Mouse (Mus musculus): ENCODE data around the gene Ces1c. TPM values are rescaled to one million over a fixed set of nuclear protein-coding genes. Genes with fewer than 3 reads are reported as not detected.

Ces1c gene
- not detected in 2 replicates for polyA plus RNA-seq (2012; rRNA removed)

GRCm38 (mm10) chr8:93131233-93131980 is at the start of gene Ces1c:
Ces1c (minus strand) TSS chr8:93131283.
- no peak for DNase-seq (ENCODE audit: low spot score)

GRCm38 (mm10) chr8:93180581-93181129 is 49.6 kb upstream of the Ces1c start:
- DNase-seq (ENCODE audit: low spot score), result no peak

- DNase-seq (ENCODE audit: low spot score), result no peak
Measured at GRCm38 (mm10) chr8:93176593-93176992, 45.5 kb upstream of the Ces1c start.

GRCm38 (mm10) chr8:93174554-93174953 is 43.5 kb upstream of the Ces1c start:
- no peak for DNase-seq (ENCODE audit: low spot score)

GRCm38 (mm10) chr8:93171846-93172590 is 40.9 kb upstream of the Ces1c start:
- no peak for DNase-seq (ENCODE audit: low spot score)

- no peak for DNase-seq (ENCODE audit: low spot score)
Measured at GRCm38 (mm10) chr8:93163363-93163762, 32.3 kb upstream of the Ces1c start.

DNA sequence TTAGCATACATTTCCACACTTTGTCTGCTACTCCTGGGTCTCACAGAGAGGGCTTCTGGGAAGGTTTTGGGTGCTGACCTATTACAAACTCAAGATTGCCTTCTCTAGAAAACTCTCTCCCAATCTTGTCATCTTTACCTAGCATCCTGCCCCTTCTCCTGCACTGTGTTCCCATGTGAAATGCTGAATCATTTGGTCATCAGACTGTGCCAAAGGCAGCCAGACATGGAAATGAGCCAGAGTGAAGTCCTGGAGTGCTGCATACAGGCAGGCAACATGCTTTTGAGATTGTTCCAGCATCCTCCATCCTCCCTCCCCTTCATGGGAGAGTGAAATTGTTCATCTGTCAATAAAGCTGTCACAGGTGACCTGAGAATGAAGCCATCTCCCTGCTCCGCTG is 20.3 kb upstream of the Ces1c start:
- DNase-seq (ENCODE audit: low spot score), result no peak

- no peak for DNase-seq (ENCODE audit: low spot score)
Measured at GRCm38 (mm10) chr8:93147331-93147730, 16.2 kb upstream of the Ces1c start.

DNA sequence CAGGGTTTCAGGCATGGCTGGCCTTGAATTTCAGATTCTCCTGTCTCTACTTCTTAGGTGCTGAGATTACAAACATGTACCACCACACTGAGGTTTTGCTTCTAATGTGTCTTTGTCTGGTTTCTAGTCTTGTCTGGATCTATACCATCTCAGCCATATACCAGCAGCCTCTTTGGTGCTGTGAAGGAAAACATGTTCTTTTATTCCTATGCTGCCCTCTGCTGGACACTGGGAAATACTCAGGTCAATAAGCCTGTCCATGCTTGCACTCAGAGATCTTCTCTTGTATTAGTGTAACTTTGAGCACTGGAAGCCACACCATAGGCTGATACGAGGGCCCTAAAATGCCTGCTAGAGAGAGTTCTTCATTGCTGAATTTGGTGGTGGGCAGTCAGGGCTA is 9.6 kb upstream of the Ces1c start:
- no peak for DNase-seq (ENCODE audit: low spot score)

DNA sequence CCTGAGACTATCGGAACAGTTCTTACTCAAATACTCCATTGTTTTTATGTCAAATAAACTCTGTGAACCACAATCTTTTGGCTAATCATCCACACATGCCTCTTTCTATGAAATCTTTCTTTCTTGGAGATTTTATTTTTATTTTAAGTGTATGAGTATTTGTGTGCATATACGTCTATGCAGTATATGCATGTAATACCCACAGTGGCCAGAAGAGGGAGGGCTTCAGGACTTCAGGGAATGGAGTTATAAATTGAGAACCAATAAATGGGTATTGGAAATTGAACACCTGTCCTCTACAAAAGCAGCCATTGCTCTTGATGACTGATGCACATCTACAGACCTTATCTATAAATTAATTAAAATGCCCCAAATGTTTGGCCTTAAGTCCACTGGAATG is 1.1 kb upstream of the Ces1c start:
- no peak for DNase-seq (ENCODE audit: low spot score)

DNA sequence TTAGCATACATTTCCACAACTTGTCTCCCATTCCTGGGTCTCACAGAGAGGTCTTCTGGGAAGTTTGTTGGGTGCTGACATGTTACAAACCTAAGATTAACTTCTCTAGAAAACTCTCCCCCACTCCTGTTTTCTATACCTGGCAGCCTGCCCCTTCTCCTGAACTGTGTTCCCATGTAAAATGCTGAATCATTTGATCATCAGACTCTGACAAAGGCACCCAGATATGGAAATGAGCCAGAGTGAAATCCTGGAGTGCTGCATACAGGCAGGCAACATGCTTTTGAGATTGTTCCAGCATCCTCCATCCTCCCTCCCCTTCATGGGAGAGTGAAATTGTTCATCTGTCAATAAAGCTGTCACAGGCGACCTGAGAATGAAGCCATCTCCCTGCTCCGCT is 4.6 kb downstream of the Ces1c start:
- DNase-seq (ENCODE audit: low spot score), result no peak

DNA sequence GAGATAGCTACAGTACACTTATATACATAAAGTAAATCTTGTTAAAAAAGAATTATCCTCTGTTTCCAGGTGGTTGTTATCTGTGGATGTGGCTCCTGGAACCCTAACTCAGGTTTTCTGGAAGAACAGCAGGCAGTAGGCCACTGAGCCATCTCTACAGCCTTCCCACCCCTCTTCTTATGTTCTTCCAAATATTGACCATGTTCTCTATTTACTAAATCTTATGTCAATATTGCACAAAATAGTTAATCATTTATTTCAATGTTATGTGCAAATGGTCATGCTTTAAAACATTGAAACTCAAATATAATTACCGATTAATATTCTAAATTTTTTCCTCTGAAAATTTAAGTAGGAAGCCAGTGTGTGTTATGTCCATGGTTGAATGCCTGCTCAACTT is 9.1 kb downstream of the Ces1c start:
- DNase-seq (ENCODE audit: low spot score), result no peak

DNA sequence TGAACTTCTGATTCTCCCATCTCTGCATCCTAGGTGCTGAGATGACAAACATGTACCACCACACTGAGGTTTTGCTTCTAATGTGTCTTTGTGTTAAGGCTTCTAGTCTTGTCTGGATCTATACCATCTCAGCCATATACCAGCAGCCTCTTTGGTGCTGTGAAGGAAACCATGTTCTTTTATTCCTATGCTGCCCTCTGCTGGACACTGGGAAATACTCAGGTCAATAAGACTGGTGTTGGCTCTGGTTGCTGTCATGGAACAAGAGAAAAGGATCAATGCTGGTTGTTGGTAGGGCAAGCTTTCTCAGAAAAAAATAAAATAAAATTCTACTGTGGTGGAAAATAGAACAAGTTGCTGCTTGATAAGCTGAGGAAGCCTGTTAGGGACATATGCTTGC is 35.7 kb downstream of the Ces1c start:
- no peak for DNase-seq (ENCODE audit: low spot score)

DNA sequence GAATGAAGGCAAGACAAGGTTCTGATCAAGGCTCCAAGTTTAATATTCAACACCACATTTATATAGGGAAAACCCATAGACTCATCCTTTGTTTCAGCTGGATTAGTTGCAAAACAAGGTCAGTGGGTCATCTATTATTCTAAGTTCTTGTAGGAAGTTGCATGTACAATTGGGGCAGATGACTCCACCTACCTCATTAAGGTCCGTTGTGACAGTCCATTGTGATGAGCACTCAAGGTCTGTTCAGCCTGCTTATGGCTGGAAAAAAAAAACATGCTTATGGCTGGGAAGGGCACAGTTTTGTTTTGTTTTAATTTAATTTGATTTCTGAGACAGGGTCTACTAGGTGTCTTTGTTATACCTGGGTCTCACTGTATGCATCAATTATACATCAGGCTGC is 39.8 kb downstream of the Ces1c start:
- DNase-seq (ENCODE audit: low spot score), result no peak

GRCm38 (mm10) chr8:93088686-93089122 is 42.4 kb downstream of the Ces1c start:
- DNase-seq (ENCODE audit: low spot score), result no peak

DNA sequence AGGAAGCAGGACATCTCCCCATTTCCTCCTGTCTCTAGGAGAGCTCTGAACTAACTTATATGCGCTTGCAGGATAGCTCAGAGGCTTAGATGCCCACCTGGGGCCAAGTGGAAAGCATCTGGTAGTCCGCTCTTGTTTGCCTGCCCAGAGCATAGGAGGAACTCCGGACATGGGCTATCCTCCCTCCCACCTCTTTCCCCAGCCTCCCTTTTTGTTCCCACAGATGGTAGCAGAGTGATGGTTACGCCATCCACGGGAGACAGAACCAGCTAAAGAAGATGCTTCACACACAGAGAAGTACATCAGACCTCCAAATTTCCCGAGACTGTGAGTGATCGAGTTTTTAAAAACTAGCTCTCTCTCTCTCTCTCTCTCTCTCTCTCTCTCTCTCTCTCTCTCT is 42.9 kb downstream of the Ces1c start:
- DNase-seq (ENCODE audit: low spot score), result no peak

DNA sequence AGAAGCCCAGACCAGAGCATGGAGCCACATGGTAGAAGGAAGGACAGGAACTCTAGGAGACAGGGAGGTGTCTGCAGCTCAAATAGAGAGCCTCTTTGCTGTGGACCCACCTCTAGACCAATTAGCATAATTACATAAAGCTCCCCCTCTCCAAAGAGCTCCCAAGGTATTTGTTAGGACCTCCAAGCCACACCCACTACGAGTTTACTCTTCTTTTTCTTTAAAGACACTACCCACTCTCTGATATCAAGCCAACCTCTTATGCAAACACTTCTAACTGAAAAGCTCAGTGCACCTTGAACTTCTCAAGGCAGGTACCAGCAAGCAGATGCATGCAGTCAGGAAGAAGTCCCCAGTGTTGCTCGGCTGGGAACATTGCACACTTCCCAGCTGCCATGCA is 51.2 kb downstream of the Ces1c start, which contains the start of gene Ces1b:
TSS of gene Ces1b (minus strand) at position 131 of the 400 bp plus-strand sequence.
- no peak for DNase-seq (ENCODE audit: low spot score)

DNA sequence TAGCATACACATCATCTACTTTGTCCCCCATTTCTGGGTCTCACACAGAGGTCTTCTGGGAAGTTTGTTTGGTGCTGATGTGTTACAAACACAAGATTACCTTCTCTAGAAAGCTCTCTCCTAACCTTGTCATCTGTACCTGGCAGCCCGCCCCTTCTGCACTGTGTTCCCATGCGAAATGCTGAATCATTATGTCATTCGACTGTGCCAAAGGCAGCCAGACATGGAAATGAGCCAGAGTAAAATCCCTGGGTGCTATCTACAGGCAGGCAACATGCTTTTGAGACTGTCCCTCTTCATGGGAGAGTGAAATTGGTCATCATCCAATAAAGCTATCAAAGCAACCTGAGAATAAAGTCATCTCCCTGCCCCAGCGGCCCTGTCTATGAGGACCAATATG is 55.8 kb downstream of the Ces1c start:
- no peak for DNase-seq (ENCODE audit: low spot score)

GRCm38 (mm10) chr8:93063416-93064117 is 67.5 kb downstream of the Ces1c start:
- DNase-seq (ENCODE audit: low spot score), result no peak

GRCm38 (mm10) chr8:93059185-93059584 is 71.9 kb downstream of the Ces1c start:
- DNase-seq (ENCODE audit: low spot score), result peak; percentile 23

GRCm38 (mm10) chr8:93055238-93055637 is 75.8 kb downstream of the Ces1c start:
- DNase-seq (ENCODE audit: low spot score), result no peak

Data from urinary bladder, adult 2 months (tissue).